Mouse (Mus musculus) E14TG2a.4 (cell line): ENCODE data around the gene Kat6b.

Experiments used
- H3K27me3 ChIP-seq: 2 replicates; pipeline ENCODE4 v1.6.1; 2014; ENCODE audit warnings: low read length, control low read depth; ENCODE audit not compliant: insufficient read depth
- H3K36me3 ChIP-seq: 2 replicates; pipeline ENCODE4 v1.6.1; 2014; ENCODE audit warnings: low read length, control low read depth; ENCODE audit not compliant: insufficient read depth
- H3K4me1 ChIP-seq: replicated peaks from 2 replicates; pipeline ENCODE4 v1.6.1; 2014; ENCODE audit warnings: low read depth, low read length, control low read depth
- H3K4me3 ChIP-seq: replicated peaks from 2 replicates; pipeline ENCODE4 v1.5.1; 2014; ENCODE audit warnings: mild to moderate bottlenecking, low read length
- H3K9me3 ChIP-seq: 2 replicates; pipeline ENCODE4 v1.6.1; 2014; ENCODE audit warnings: low read length, control low read depth
- CTCF ChIP-seq: conservative IDR thresholded peaks from 2 replicates; pipeline ENCODE4 v1.5.1; 2014; ENCODE audit warnings: low read length
- NANOG ChIP-seq: IDR thresholded peaks from 2 replicates; pipeline ENCODE4 v1.6.1; 2014; ENCODE audit warnings: borderline replicate concordance, low read length, mixed read lengths
- POU5F1 ChIP-seq: IDR thresholded peaks from 2 replicates; pipeline ENCODE4 v1.6.1; 2014; ENCODE audit warnings: low read length, borderline replicate concordance

Gene Kat6b

DNA sequence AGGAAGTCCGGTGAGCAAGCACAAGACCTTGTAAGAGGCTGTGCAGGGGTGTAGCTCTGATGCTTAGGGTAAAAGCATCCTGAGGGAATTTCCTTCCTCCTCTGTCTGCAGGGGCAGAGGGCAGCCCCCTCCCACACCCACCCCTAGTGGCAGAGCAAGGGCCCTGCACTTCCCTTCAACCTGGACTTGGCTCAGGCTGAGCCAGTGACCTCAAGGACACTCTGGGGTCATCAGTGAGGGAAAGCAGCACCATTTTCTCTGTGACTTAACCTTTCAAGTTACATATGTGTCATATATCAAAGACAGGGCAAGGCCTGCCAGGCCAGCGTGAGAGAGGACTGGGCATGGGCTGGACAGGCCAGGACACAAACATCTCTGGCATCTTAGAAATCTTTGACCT, 228.3 kb downstream of the Kat6b start:
- TF ChIP-seq CTCF: peak; percentile 32; the same call in 1 of the 2 replicates
- TF ChIP-seq NANOG: no peak
- no peaks in the 10 kb centered on the region for H3K9me3 ChIP-seq
- H3K4me1 ChIP-seq: 0 out of 2 replicates have a peak, but pooled peaks cover 5% of the 10 kb centered on the region
- no peak overlapping the region for H3K4me3 ChIP-seq
- no peaks in the 10 kb centered on the region for H3K36me3 ChIP-seq
- peaks cover 12% of the 10 kb centered on the region; the same call in 1 of the 2 replicates for H3K27me3 ChIP-seq

- Histone ChIP-seq H3K4me1 (0 out of 2 replicates have a peak, but pooled peaks cover 5% of the 10 kb centered on the region), H3K36me3 (no peaks in the 10 kb centered on the region), H3K4me3 (no peak overlapping the region), H3K27me3 (peaks cover 12% of the 10 kb centered on the region), H3K9me3 (no peaks in the 10 kb centered on the region)
- TF ChIP-seq NANOG (no peak), CTCF (no peak), POU5F1 (no peak)
Observed at GRCm38 (mm10) chr14:21711231-21711630, 230.0 kb downstream of the Kat6b start.

GRCm38 (mm10) chr14:21714486-21714885, 233.3 kb downstream of the Kat6b start, which contains the start of gene Dupd1:
Gene Dupd1, minus strand, starts transcription at chr14:21714576.
- TF ChIP-seq NANOG (no peak), POU5F1 (no peak), CTCF (no peak)
- Histone ChIP-seq H3K36me3 (no peaks in the 10 kb centered on the region), H3K4me1 (no peaks in the 10 kb centered on the region), H3K27me3 (peaks cover 12% of the 10 kb centered on the region), H3K9me3 (no peaks in the 10 kb centered on the region), H3K4me3 (no peak within 1 kb of the TSS)

- H3K27me3 ChIP-seq: peaks cover 6% of the 10 kb centered on the region; the same call in 1 of the 2 replicates
- H3K4me1 ChIP-seq: no peaks in the 10 kb centered on the region
- H3K9me3 ChIP-seq: peaks cover 10% of the 10 kb centered on the region
- no peaks in the 10 kb centered on the region for H3K36me3 ChIP-seq
- TF ChIP-seq CTCF (no peak), POU5F1 (no peak), NANOG (no peak)
- H3K4me3 ChIP-seq: no peak overlapping the region
Observed at GRCm38 (mm10) chr14:21719646-21720383, 238.6 kb downstream of the Kat6b start.

DNA sequence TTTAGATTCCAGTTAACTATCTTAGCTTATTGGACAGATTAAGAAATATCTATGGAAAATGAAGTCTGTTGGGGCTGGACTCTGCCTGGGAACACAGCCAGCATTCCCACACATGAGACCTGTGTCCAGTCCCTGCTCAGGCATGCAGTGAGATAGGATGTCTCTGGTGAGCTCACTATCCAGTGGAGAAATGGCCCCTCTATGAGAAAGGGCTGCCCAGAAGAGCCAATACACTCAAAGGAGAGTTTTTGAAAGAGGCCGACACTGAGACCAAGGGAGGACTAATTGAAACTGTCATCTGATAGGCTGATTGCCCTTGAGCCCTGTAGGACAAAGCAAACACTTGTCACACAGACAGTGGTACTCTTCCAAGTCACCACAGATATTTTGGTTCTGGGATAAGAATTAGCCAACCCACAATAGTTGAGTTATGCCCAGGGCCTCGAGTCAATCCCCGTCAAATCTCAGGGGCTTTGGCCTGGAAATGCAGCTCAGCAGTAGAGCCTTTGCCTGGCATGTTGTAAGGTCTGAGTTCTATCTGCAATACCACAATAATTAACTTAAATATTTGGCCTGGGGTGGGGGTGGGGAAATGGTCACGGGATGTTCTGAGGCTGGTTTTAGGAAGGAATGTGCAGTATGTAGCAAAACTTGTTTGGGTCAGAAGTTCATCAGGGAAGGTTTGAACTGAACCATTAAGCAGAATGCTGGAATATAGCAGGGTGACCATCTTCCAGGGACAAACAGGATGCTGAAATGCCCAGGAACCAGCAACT, 239.4 kb downstream of the Kat6b start:
- no peak overlapping the region for H3K4me3 ChIP-seq
- H3K9me3 ChIP-seq: peaks cover 10% of the 10 kb centered on the region
- H3K27me3 ChIP-seq: peaks cover 8% of the 10 kb centered on the region
- TF ChIP-seq CTCF: no peak
- no peak for TF ChIP-seq POU5F1
- no peak for TF ChIP-seq NANOG
- H3K36me3 ChIP-seq: no peaks in the 10 kb centered on the region
- H3K4me1 ChIP-seq: no peaks in the 10 kb centered on the region
